8 mouse cellular contexts compared by ENCODE assay signal in genomic region chr19:8942276-8942964, GRCm38 (mm10). TPM values are rescaled to one million over a fixed set of nuclear protein-coding genes. Genes with fewer than 3 reads are reported as not detected.
A peak's percentile ranks its signal among the peaks of the same experiment; 100 is the strongest.
DNase-seq lines count a peak whose midpoint lies in the region; ATAC-seq lines count a peak whose summit lies in the region.

No protein-coding gene starts in this region.

- no peaks in the 10 kb centered on the region for H3K27me3 ChIP-seq in forebrain, embryonic 16.5 days (replicated peaks; ENCODE audit: control insufficient read depth, insufficient read depth, low read length)

- H3K9me3 ChIP-seq in forebrain, embryonic 16.5 days (ENCODE audit: control insufficient read depth, low read length) = no peaks in the 10 kb centered on the region

- H3K27ac ChIP-seq in forebrain, embryonic 16.5 days (ENCODE audit: low read length) = peak overlapping the region; percentile 96
- H3K27ac ChIP-seq in macrophage = peak overlapping the region; percentile 57

- intact Hi-C loops in left cerebral cortex, postnatal 4 days (cut with DNase I) = loop anchor here (10.0 kb wide), 1 partner anchor 108 kb away; the partner anchor contains the start of genes Bscl2 and Gng3

- under 1% methylated on average over 46 of the region's 46 CpGs for WGBS in forebrain, embryonic 16.5 days
- under 1% methylated on average over 43 of the region's 46 CpGs for WGBS in macrophage (ENCODE audit: missing documents)

- peak; percentile 48 to 54 for DNase-seq in left cerebral cortex, adult 18-20 months (ENCODE audit: low spot score in 2 of 2)
- DNase-seq in left cerebral cortex, postnatal 4 days = no peak
- DNase-seq in R1 (ENCODE audit: low read depth, low spot score) = peak; percentile 52
- peak; percentile 79 for DNase-seq in kidney, postnatal 10 days
- DNase-seq in testis, postnatal 10 days (ENCODE audit: low spot score) = peak; percentile 75
- no peak for DNase-seq in layer of hippocampus, adult 9-10 months (ENCODE audit: low spot score)

- H3K9ac ChIP-seq in forebrain, embryonic 16.5 days (replicated peaks; ENCODE audit: low read depth, low read length) = peak overlapping the region; percentile 99

- ATAC-seq in forebrain, embryonic 16.5 days = peak; percentile 37

- peak overlapping the region; percentile 80 for H3K4me2 ChIP-seq in forebrain, embryonic 16.5 days (ENCODE audit: low read length)

- H3K4me3 ChIP-seq in forebrain, embryonic 16.5 days (replicated peaks; ENCODE audit: low read length) = peak overlapping the region; percentile 99
- H3K4me3 ChIP-seq in macrophage (ENCODE audit: inconsistent target) = peak overlapping the region; percentile 62

- peaks cover 53% of the 10 kb centered on the region for H3K79me2 ChIP-seq in macrophage (ENCODE audit: inconsistent target)

- H3K4me1 ChIP-seq in forebrain, embryonic 16.5 days (replicated peaks; ENCODE audit: control insufficient read depth, insufficient read depth, low read length) = peaks cover 30% of the 10 kb centered on the region

- peaks cover 12% of the 10 kb centered on the region for H3K36me3 ChIP-seq in forebrain, embryonic 16.5 days (ENCODE audit: control insufficient read depth, insufficient read depth)
- peaks cover 22% of the 10 kb centered on the region for H3K36me3 ChIP-seq in macrophage (ENCODE audit: inconsistent target)

RNA-seq across cellular contexts. Expression of gene Mta2, which starts 0.7 kb away (rescaled TPM):
- 10 to 100 TPM; 49.6 to 49.8 TPM for total RNA-seq in left cerebral cortex, adult 18-20 months (2021)
- total RNA-seq in left cerebral cortex, postnatal 4 days (2021) = 10 to 100 TPM; 75.4 to 79.6 TPM
- polyA plus RNA-seq in forebrain, embryonic 16.5 days (2015; fragmentation: Nextera tagmentation; extraction: Ambion mirVana) = 175 and 186 TPM in 2 replicates
- 100 to 1,000 TPM in 24 of 26 experiments, 10 to 100 TPM in 2; 88.3 to 226 (median 144) TPM for total RNA-seq in macrophage (2018; cell fraction: chromatin; rRNA removed)
- 10 to 100 TPM; 44.2 to 69.6 (median 59.4) TPM for total RNA-seq in macrophage (2018; cell fraction: cytosol; rRNA removed)
- total RNA-seq in macrophage (2018; cell fraction: nucleus; rRNA removed) = 100 to 1,000 TPM in 7 of 26 experiments, 10 to 100 TPM in 19; 59.1 to 117 (median 82.6) TPM
- 63.1 to 68.2 TPM (median 63.7 TPM) in 3 replicates for polyA plus RNA-seq in macrophage (2018)

RNA-seq across cellular contexts. Expression of gene Tut1, which starts 11.2 kb away (rescaled TPM):
- total RNA-seq in left cerebral cortex, adult 18-20 months (2021) = 10 to 100 TPM; 22.5 to 23.7 TPM
- 10 to 100 TPM; 17.5 to 20.0 TPM for total RNA-seq in left cerebral cortex, postnatal 4 days (2021)
- 33.6 and 35.5 TPM in 2 replicates for polyA plus RNA-seq in forebrain, embryonic 16.5 days (2015; fragmentation: Nextera tagmentation; extraction: Ambion mirVana)
- 10 to 100 TPM in 25 of 26 experiments, 1 to 10 TPM in 1; 8.5 to 41.5 (median 30.1) TPM for total RNA-seq in macrophage (2018; cell fraction: chromatin; rRNA removed)
- 10 to 100 TPM in 17 of 26 experiments, 1 to 10 TPM in 9; 4.9 to 15.3 (median 11.1) TPM for total RNA-seq in macrophage (2018; cell fraction: cytosol; rRNA removed)
- 10 to 100 TPM; 10.2 to 38.9 (median 21.4) TPM for total RNA-seq in macrophage (2018; cell fraction: nucleus; rRNA removed)
- polyA plus RNA-seq in macrophage (2018) = 11.5 to 14.4 TPM (median 13.4 TPM) in 3 replicates

RNA-seq across cellular contexts. Expression of gene Eml3, which starts 13.1 kb away (rescaled TPM):
- total RNA-seq in left cerebral cortex, adult 18-20 months (2021) = 10 to 100 TPM in 1 of 2 experiments, 1 to 10 TPM in 1; 9.0 to 11.5 TPM
- 10 to 100 TPM in 1 of 2 experiments, 1 to 10 TPM in 1; 9.4 to 11.6 TPM for total RNA-seq in left cerebral cortex, postnatal 4 days (2021)
- 9.7 and 10.5 TPM in 2 replicates for polyA plus RNA-seq in forebrain, embryonic 16.5 days (2015; fragmentation: Nextera tagmentation; extraction: Ambion mirVana)
- total RNA-seq in macrophage (2018; cell fraction: chromatin; rRNA removed) = 100 to 1,000 TPM in 9 of 26 experiments, 10 to 100 TPM in 17; 50.6 to 172 (median 87.4) TPM
- 10 to 100 TPM; 10.0 to 28.9 (median 19.9) TPM for total RNA-seq in macrophage (2018; cell fraction: cytosol; rRNA removed)
- 10 to 100 TPM; 26.1 to 93.8 (median 46.9) TPM for total RNA-seq in macrophage (2018; cell fraction: nucleus; rRNA removed)
- polyA plus RNA-seq in macrophage (2018) = 17.0 to 32.0 TPM (median 23.3 TPM) in 3 replicates

RNA-seq across cellular contexts. Expression of gene Rom1, which starts 13.3 kb away (rescaled TPM):
- 1 to 10 TPM; 6.4 to 7.6 TPM for total RNA-seq in left cerebral cortex, adult 18-20 months (2021)
- total RNA-seq in left cerebral cortex, postnatal 4 days (2021) = 1 to 10 TPM; 1.4 to 1.7 TPM
- polyA plus RNA-seq in forebrain, embryonic 16.5 days (2015; fragmentation: Nextera tagmentation; extraction: Ambion mirVana) = 1.7 and 1.8 TPM in 2 replicates
- 1 to 10 TPM in 13 of 26 experiments, under 1 TPM in 12, not detected in 1; 0.54 to 3.8 (median 1.0) TPM for total RNA-seq in macrophage (2018; cell fraction: chromatin; rRNA removed)
- total RNA-seq in macrophage (2018; cell fraction: cytosol; rRNA removed) = 1 to 10 TPM; 1.0 to 2.9 (median 1.9) TPM
- total RNA-seq in macrophage (2018; cell fraction: nucleus; rRNA removed) = 1 to 10 TPM in 23 of 26 experiments, under 1 TPM in 3; 0.69 to 4.4 (median 2.1) TPM
- 1.3 to 2.3 TPM (median 1.9 TPM) in 3 replicates for polyA plus RNA-seq in macrophage (2018)

RNA-seq across cellular contexts. Expression of gene B3gat3, which starts 22.2 kb away (rescaled TPM):
- 100 to 1,000 TPM; 188 to 189 TPM for total RNA-seq in left cerebral cortex, adult 18-20 months (2021)
- total RNA-seq in left cerebral cortex, postnatal 4 days (2021) = 100 to 1,000 TPM; 109 to 115 TPM
- polyA plus RNA-seq in forebrain, embryonic 16.5 days (2015; fragmentation: Nextera tagmentation; extraction: Ambion mirVana) = 67.3 and 75.9 TPM in 2 replicates
- total RNA-seq in macrophage (2018; cell fraction: chromatin; rRNA removed) = 10 to 100 TPM; 29.6 to 81.2 (median 48.4) TPM
- 10 to 100 TPM; 37.3 to 67.2 (median 51.4) TPM for total RNA-seq in macrophage (2018; cell fraction: cytosol; rRNA removed)
- 10 to 100 TPM; 40.3 to 92.7 (median 59.2) TPM for total RNA-seq in macrophage (2018; cell fraction: nucleus; rRNA removed)
- 38.7 to 45.8 TPM (median 41.0 TPM) in 3 replicates for polyA plus RNA-seq in macrophage (2018)

Comparison
In these comparisons a context has a peak if more than half of its experiments do, and no peak if none do; other contexts are left out.
1. DNase-seq: peak in left cerebral cortex, adult 18-20 months (2 of 2), R1 (single experiment), kidney, postnatal 10 days (single experiment) and testis, postnatal 10 days (single experiment); none in left cerebral cortex, postnatal 4 days (single experiment) and layer of hippocampus, adult 9-10 months (single experiment).